Mouse (Mus musculus) E14TG2a.4 (cell line): ENCODE results near the gene Stra6.

Experiments
- CTCF ChIP-seq: conservative IDR thresholded peaks from 2 replicates; pipeline ENCODE4 v1.5.1; 2014; ENCODE audit warnings: low read length
- NANOG ChIP-seq: IDR thresholded peaks from 2 replicates; pipeline ENCODE4 v1.6.1; 2014; ENCODE audit warnings: borderline replicate concordance, low read length, mixed read lengths
- POU5F1 ChIP-seq: IDR thresholded peaks from 2 replicates; pipeline ENCODE4 v1.6.1; 2014; ENCODE audit warnings: low read length, borderline replicate concordance

GRCm38 (mm10) chr9:58028841-58029240 is 34.7 kb upstream of the Stra6 start:
- TF ChIP-seq CTCF, result no peak
- TF ChIP-seq POU5F1, result no peak
- TF ChIP-seq NANOG, result no peak
